Mouse (Mus musculus) liver, adult 2 months (tissue): ENCODE results near the gene Ccdc65. TPM values are rescaled to one million over a fixed set of nuclear protein-coding genes. Genes with fewer than 3 reads are reported as not detected.

Experiments
- DNase-seq: peaks from one replicate; pipeline ENCODE4 v3.0.0-alpha.2; 2011; ENCODE audit warnings: low read depth, low spot score; ENCODE audit errors: extremely low read depth
- H3K27ac ChIP-seq: fragments of 200-500 bp; replicated peaks from 2 replicates; pipeline ENCODE4 v1.5.1; 2012; ENCODE audit warnings: low read depth, mild to moderate bottlenecking, control low read depth, inconsistent platforms, low read length; ENCODE audit not compliant: insufficient read depth
- H3K27me3 ChIP-seq: fragments of 200-500 bp; 2 replicates; pipeline ENCODE4 v1.6.1; 2012; ENCODE audit warnings: mild to moderate bottlenecking, moderate library complexity, low read length, inconsistent platforms; ENCODE audit not compliant: control insufficient read depth, insufficient read depth
- H3K36me3 ChIP-seq: fragments of 200-500 bp; 2 replicates; pipeline ENCODE4 v1.6.1; 2012; ENCODE audit warnings: low read length, inconsistent platforms; ENCODE audit not compliant: control insufficient read depth, insufficient read depth
- H3K4me1 ChIP-seq: fragments of 200-500 bp; 2 replicates; pipeline ENCODE4 v1.6.1; 2011; ENCODE audit warnings: low read length; ENCODE audit not compliant: control insufficient read depth, insufficient read depth
- H3K4me3 ChIP-seq: fragments of 200-500 bp; 2 replicates; pipeline ENCODE4 v1.5.1; 2011; ENCODE audit warnings: low read depth, mild to moderate bottlenecking, control low read depth, low read length, moderate library complexity; ENCODE audit not compliant: insufficient read depth
- H3K79me2 ChIP-seq: fragments of 200-500 bp; 2 replicates; pipeline ENCODE4 v1.6.1; 2012; ENCODE audit warnings: inconsistent platforms, mild to moderate bottlenecking, low read length, moderate library complexity; ENCODE audit not compliant: control insufficient read depth, insufficient read depth
- H3K9ac ChIP-seq: fragments of 200-500 bp; 2 replicates; pipeline ENCODE4 v1.6.1; 2012; ENCODE audit warnings: low read depth, mild to moderate bottlenecking, control low read depth, inconsistent platforms, low read length
- CTCF ChIP-seq: fragments of 200-500 bp; IDR thresholded peaks from 2 replicates; pipeline ENCODE4 v1.5.1; 2011; ENCODE audit warnings: low read depth, low read length, control low read depth
- POLR2A ChIP-seq: fragments of 200-500 bp; IDR thresholded peaks from 2 replicates; pipeline ENCODE4 v1.6.1; 2011; ENCODE audit warnings: low read length, control low read depth; ENCODE audit not compliant: insufficient read depth; ENCODE audit errors: extremely low read depth
- WGBS: fragments of 180-500 bp; shearing (Covaris S2); methylation state at CpG from one replicate; pipeline ENCODE4 v1.1.7; 2018; 5-methylcytosine and 5-hydroxymethylcytosine counted together
- polyA plus RNA-seq: library from polyadenylated mRNA; depleted of rRNA; stranded (reverse); fragments of >200 nt; gene quantifications from 2 replicates; pipeline ENCODE4 v1.2.3, GENCODE M21; 2012
- total RNA-seq: library from RNA; depleted of rRNA; stranded (reverse); fragments of >200 nt; gene quantifications from 2 replicates; pipeline ENCODE4 v1.2.3, GENCODE M21; 2014

Gene Ccdc65
- total and polyA plus RNA-seq, 2 experiments = not detected

DNA sequence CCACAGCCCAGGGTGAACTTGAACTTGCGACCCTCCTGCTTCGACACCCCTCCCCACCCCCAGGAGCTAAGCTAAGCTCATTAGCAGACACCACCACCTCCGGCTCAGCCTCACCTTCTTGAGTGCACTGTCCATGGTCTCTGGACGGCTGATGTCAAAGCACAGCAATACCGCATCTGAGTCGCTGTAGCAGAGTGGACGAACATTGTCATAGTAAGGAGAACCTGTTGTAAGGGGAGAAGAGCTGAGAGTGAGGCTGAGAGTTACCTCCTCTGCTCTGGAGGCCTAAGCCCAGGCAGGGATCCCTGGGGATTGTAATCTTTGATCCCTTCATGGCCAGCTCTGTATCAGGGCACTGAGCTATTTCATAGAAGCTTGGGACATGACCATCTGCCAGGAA, 34.3 kb upstream of the Ccdc65 start:
- Histone ChIP-seq H3K4me3 (no peak overlapping the region), H3K9ac (no peak overlapping the region), H3K27ac (no peak overlapping the region), H3K4me1 (peaks cover 3% of the 10 kb centered on the region), H3K27me3 (no peaks in the 10 kb centered on the region), H3K36me3 (peaks cover 2% of the 10 kb centered on the region; the same call in 1 of the 2 replicates), H3K79me2 (no peaks in the 10 kb centered on the region; the same call in 1 of the 2 replicates)
- DNase-seq = no peak
- 96% methylated on average over 7 of the region's 7 CpGs for WGBS
- TF ChIP-seq POLR2A (no peak), CTCF (no peak)

GRCm38 (mm10) chr15:98674284-98674993, 33.6 kb upstream of the Ccdc65 start:
- Histone ChIP-seq H3K27ac (no peak overlapping the region), H3K79me2 (no peaks in the 10 kb centered on the region; the same call in 1 of the 2 replicates), H3K4me3 (no peak overlapping the region), H3K9ac (no peak overlapping the region), H3K4me1 (peaks cover 3% of the 10 kb centered on the region), H3K27me3 (no peaks in the 10 kb centered on the region), H3K36me3 (peaks cover 2% of the 10 kb centered on the region; the same call in 1 of the 2 replicates)
- 79% methylated on average over 7 of the region's 7 CpGs for WGBS
- no peak for DNase-seq
- TF ChIP-seq CTCF (no peak), POLR2A (no peak)

DNA sequence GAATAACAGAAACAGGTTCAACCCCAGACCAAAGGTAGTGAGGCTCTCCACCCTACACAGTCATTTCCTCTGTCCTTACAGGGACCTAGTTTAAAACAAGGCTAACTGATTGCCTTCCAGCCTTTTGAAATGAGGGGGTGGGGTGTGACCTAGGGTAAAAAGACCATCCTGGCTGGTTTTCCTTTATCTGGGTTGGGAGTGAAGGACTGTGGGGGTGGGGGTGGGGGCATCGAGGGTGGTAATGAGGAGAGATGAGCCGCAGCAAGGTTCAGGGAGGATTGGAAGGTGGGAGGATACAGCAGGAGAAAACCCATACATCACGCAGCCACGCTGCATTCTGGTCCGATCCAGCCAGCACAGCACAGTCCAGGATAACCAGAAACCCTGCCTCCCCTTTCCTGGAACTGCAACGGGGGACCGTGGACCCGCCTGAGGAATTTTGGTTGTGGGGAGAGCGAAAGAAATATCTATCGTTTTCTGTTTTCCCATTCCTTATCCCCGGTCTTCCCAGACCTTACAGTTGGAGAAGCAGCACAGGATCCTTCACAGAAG, 32.9 kb upstream of the Ccdc65 start:
- Histone ChIP-seq H3K4me3 (no peak overlapping the region), H3K4me1 (peaks cover 3% of the 10 kb centered on the region), H3K27me3 (no peaks in the 10 kb centered on the region), H3K27ac (no peak overlapping the region), H3K79me2 (no peaks in the 10 kb centered on the region; the same call in 1 of the 2 replicates), H3K9ac (no peak overlapping the region), H3K36me3 (peaks cover 2% of the 10 kb centered on the region; the same call in 1 of the 2 replicates)
- DNase-seq = no peak
- TF ChIP-seq CTCF (no peak), POLR2A (no peak)
- WGBS = 71% methylated on average over 11 of the region's 11 CpGs

DNA sequence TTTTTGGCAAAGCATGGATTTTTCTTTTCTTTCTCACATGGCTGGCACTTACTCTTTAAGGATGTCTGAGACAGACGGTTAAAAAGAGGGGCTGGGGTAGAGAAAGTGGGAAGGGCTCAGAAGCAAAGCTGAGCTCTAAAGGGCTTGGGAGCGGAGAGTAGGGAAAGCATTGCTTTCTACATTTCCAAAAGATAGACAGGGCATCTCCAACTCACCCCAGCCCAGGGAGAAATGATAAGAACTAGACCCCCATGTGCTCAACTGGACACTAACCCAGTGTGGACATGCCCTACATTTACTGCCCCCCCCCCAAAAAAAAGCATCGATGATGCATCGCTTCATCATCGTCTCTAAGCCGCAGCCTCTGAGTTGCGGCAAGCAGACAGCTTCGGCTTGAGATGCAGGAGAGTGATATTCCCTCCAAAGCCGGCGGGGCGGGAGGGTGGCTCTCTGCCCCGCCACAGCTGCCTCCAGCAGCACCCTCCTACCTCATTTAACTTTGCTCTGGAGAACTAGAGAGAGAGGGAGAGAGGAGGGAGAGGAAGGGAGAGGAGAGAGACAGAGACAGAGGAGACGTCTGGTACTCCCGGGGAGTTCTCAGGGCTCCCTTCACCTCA, 32.3 kb upstream of the Ccdc65 start:
- no peak for DNase-seq
- H3K27ac ChIP-seq = no peak overlapping the region
- H3K79me2 ChIP-seq = no peaks in the 10 kb centered on the region; the same call in 1 of the 2 replicates
- H3K36me3 ChIP-seq = peaks cover 2% of the 10 kb centered on the region; the same call in 1 of the 2 replicates
- WGBS = 38% methylated on average over 14 of the region's 14 CpGs
- H3K4me1 ChIP-seq = peaks cover 3% of the 10 kb centered on the region
- no peak for TF ChIP-seq POLR2A
- TF ChIP-seq CTCF = no peak
- H3K27me3 ChIP-seq = no peaks in the 10 kb centered on the region
- H3K4me3 ChIP-seq = no peak overlapping the region
- no peak overlapping the region for H3K9ac ChIP-seq

GRCm38 (mm10) chr15:98676471-98676870, 31.5 kb upstream of the Ccdc65 start:
- peak; percentile 51 for DNase-seq
- Histone ChIP-seq H3K4me3 (peak overlapping the region; percentile 66), H3K36me3 (peaks cover 2% of the 10 kb centered on the region; the same call in 1 of the 2 replicates), H3K27ac (no peak overlapping the region; the same call in 1 of the 2 replicates), H3K79me2 (no peaks in the 10 kb centered on the region; the same call in 1 of the 2 replicates), H3K4me1 (peaks cover 3% of the 10 kb centered on the region), H3K27me3 (no peaks in the 10 kb centered on the region), H3K9ac (peak overlapping the region; percentile 52)
- TF ChIP-seq CTCF (no peak), POLR2A (no peak)
- WGBS = 3% methylated on average over 9 of the region's 9 CpGs
